Mouse (Mus musculus): ENCODE measurements around the gene Hspb8. TPM values are rescaled to one million over a fixed set of nuclear protein-coding genes. Genes with fewer than 3 reads are reported as not detected.
"Not testable (repeated sequence)": the region's sequence is repeated elsewhere in the genome, so short reads cannot be mapped to it uniquely, and the experiment has no call there.

Gene Hspb8
- polyA plus RNA-seq, 1 experiment from 2014 or later: 3.7 TPM

DNA sequence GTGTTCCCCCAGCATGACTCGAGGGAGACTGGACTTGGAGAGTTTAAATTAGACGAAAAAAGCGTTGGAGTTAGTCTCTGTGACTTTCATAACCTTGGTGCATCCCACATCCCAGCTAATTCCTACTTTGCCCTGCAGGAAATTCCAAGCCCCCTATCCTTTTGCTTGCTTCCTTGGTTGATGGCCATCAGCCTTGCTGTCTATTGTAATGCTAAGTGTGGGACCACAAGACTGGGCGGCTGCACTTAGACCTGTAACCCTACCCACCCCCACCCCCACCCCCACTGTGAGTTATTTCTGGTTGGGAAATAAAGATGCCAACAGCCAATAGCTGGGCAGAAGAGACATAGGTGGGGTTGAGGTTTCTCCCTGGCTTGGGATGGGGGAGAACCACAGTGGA, 15.7 kb upstream of the Hspb8 start:
- Histone ChIP-seq H3K4me1 (replicated peaks; ENCODE audit: control insufficient read depth, insufficient read depth, low read length) (peaks cover 12% of the 10 kb centered on the region), H3K4me2 (ENCODE audit: low read length) (no peak overlapping the region), H3K9me3 (ENCODE audit: control insufficient read depth, low read length) (no peaks in the 10 kb centered on the region), H3K27me3 (replicated peaks; ENCODE audit: control insufficient read depth, insufficient read depth, low read length) (no peaks in the 10 kb centered on the region), H3K27ac (ENCODE audit: low read length) (no peak overlapping the region), H3K36me3 (ENCODE audit: control insufficient read depth, insufficient read depth) (no peaks in the 10 kb centered on the region; the same call in 1 of the 2 replicates), H3K4me3 (replicated peaks; ENCODE audit: low read length) (no peak overlapping the region), H3K9ac (replicated peaks; ENCODE audit: low read depth, low read length) (no peak overlapping the region)
- ATAC-seq: no peak
- 35% methylated on average over 4 of the region's 4 CpGs for WGBS

DNA sequence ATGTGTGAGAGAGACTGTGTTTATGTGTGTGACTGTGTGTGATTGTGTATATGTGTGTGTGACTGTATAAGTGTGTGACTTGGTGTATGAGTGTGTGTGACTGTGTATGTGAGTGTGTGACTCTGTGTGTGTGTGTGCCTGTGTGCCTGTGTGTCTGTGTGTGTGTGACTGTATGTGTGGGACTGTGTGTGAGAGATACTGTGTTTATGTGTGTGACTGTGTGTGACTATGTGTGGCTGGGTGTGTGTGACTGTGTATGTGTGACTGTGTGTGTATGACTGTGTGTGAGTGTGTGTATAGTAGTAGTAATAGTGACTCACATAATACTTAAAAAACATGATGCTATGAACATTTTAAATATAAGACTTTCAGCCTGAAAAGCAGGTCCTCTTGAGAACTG, 13.5 kb upstream of the Hspb8 start:
- H3K27ac ChIP-seq (ENCODE audit: low read length): no peak overlapping the region
- peaks cover 5% of the 10 kb centered on the region for H3K4me1 ChIP-seq (replicated peaks; ENCODE audit: control insufficient read depth, insufficient read depth, low read length)
- H3K36me3 ChIP-seq (ENCODE audit: control insufficient read depth, insufficient read depth): no peaks in the 10 kb centered on the region
- no peak overlapping the region for H3K9ac ChIP-seq (replicated peaks; ENCODE audit: low read depth, low read length)
- no peak overlapping the region for H3K4me3 ChIP-seq (replicated peaks; ENCODE audit: low read length)
- no peaks in the 10 kb centered on the region for H3K9me3 ChIP-seq (ENCODE audit: control insufficient read depth, low read length)
- H3K27me3 ChIP-seq (replicated peaks; ENCODE audit: control insufficient read depth, insufficient read depth, low read length): no peaks in the 10 kb centered on the region
- no peak overlapping the region for H3K4me2 ChIP-seq (ENCODE audit: low read length)
- ATAC-seq: 0 out of 2 replicates have a peak, but pooled peaks have one; percentile 16

DNA sequence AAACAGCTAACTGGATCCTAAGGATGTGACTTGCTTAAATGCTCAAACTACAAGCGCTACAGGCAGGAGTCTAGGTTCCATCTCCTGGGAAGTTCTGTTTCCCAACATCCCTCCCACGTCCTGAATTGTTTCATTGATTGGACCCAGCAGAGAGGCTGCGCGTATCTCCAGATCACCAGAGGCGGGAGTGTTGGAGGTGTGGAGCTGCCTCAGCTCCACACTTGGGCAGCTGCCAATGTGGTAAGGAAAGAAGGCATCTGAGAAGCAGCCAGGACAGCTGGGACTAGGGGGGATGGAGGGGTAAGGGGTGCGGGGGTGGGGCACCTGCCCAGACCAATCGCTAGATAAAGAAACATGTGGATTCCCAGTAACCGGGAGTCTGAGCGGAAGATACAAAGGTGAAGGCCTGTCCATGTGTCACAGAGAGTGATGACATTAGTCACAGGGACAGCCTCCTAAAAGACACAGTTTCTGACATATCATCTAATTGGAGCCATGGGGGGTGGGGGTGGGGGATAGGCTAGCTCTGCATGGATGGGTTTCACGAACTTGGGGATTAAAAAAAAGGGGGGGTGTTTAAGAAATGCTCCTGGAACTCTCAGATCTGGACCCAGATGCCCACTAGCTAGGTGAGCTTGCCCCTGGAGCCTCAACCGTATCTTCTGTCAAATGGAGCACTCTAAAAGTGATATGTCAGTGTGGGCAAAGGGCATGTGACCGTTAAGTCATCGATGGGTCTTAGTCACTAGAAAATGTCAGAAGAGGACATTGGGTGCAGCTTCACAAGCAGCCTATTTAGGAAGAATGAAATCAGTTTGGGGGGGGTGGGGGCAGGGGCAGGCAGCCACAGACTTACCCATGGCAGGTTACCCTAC, 12.5 kb upstream of the Hspb8 start:
- peak overlapping the region; percentile 7; the same call in 1 of the 2 replicates for H3K4me2 ChIP-seq (ENCODE audit: low read length)
- ATAC-seq: 0 out of 2 replicates have a peak, but pooled peaks have one; percentile 30
- H3K9me3 ChIP-seq (ENCODE audit: control insufficient read depth, low read length): no peaks in the 10 kb centered on the region
- no peak overlapping the region for H3K27ac ChIP-seq (ENCODE audit: low read length)
- no peak overlapping the region for H3K9ac ChIP-seq (replicated peaks; ENCODE audit: low read depth, low read length)
- peaks cover 5% of the 10 kb centered on the region for H3K4me1 ChIP-seq (replicated peaks; ENCODE audit: control insufficient read depth, insufficient read depth, low read length)
- no peaks in the 10 kb centered on the region for H3K36me3 ChIP-seq (ENCODE audit: control insufficient read depth, insufficient read depth)
- H3K4me3 ChIP-seq (replicated peaks; ENCODE audit: low read length): no peak overlapping the region
- no peaks in the 10 kb centered on the region for H3K27me3 ChIP-seq (replicated peaks; ENCODE audit: control insufficient read depth, insufficient read depth, low read length)
- 48% methylated on average over 13 of the region's 13 CpGs for WGBS

DNA sequence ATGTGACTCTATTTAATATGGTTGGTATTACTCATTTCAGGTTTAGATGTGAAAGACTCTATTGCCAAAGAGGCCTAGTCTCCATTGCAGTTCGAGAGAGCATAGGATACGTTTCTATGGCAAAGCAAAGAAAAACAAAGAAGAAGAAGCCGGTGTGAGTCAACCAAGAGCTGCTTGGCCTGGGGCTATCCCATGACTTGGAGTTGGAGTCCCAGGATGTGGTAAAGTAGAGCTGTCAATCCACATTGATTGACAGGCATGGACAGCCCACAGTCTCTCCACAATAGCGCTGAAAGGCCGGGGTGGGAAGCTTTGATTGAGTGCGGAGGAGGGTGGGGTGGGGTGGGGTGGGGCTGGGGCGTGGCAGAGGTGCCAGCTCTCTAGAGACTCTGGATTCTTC, 10.2 kb upstream of the Hspb8 start:
- Histone ChIP-seq H3K4me3 (replicated peaks; ENCODE audit: low read length) (no peak overlapping the region), H3K27me3 (replicated peaks; ENCODE audit: control insufficient read depth, insufficient read depth, low read length) (no peaks in the 10 kb centered on the region), H3K4me2 (ENCODE audit: low read length) (no peak overlapping the region), H3K9me3 (ENCODE audit: control insufficient read depth, low read length) (no peaks in the 10 kb centered on the region), H3K36me3 (ENCODE audit: control insufficient read depth, insufficient read depth) (no peaks in the 10 kb centered on the region), H3K9ac (replicated peaks; ENCODE audit: low read depth, low read length) (no peak overlapping the region), H3K27ac (ENCODE audit: low read length) (no peak overlapping the region), H3K4me1 (replicated peaks; ENCODE audit: control insufficient read depth, insufficient read depth, low read length) (peaks cover 5% of the 10 kb centered on the region)
- ATAC-seq: no peak
- WGBS: 66% methylated on average over 7 of the region's 7 CpGs

DNA sequence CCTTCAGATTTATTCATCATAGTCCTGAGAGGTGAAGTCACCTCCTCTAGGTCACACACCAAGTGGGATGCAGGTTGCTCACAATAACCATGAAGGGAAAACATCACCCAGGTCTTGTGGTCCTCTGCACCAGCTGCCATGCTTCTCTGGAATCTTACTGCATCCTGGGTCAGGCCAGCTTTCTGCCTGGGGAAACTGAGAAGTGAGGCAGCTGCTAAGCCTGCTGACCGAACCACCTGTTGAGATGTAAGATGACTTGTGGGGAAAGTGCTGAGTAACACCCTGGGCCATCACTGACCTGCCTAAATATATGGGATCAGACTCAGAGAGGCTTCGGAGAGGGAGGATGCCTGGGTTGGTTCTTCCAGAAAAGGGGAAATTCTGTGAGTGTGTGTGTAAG, 4.0 kb upstream of the Hspb8 start:
- no peak overlapping the region for H3K4me2 ChIP-seq (ENCODE audit: low read length)
- ATAC-seq: no peak
- no peaks in the 10 kb centered on the region for H3K36me3 ChIP-seq (ENCODE audit: control insufficient read depth, insufficient read depth)
- H3K4me3 ChIP-seq (replicated peaks; ENCODE audit: low read length): no peak overlapping the region
- no peak overlapping the region for H3K27ac ChIP-seq (ENCODE audit: low read length)
- H3K27me3 ChIP-seq (replicated peaks; ENCODE audit: control insufficient read depth, insufficient read depth, low read length): no peaks in the 10 kb centered on the region
- H3K9ac ChIP-seq (replicated peaks; ENCODE audit: low read depth, low read length): no peak overlapping the region
- H3K9me3 ChIP-seq (ENCODE audit: control insufficient read depth, low read length): no peaks in the 10 kb centered on the region
- peaks cover 14% of the 10 kb centered on the region for H3K4me1 ChIP-seq (replicated peaks; ENCODE audit: control insufficient read depth, insufficient read depth, low read length)
- WGBS: 85% methylated on average over 2 of the region's 2 CpGs

DNA sequence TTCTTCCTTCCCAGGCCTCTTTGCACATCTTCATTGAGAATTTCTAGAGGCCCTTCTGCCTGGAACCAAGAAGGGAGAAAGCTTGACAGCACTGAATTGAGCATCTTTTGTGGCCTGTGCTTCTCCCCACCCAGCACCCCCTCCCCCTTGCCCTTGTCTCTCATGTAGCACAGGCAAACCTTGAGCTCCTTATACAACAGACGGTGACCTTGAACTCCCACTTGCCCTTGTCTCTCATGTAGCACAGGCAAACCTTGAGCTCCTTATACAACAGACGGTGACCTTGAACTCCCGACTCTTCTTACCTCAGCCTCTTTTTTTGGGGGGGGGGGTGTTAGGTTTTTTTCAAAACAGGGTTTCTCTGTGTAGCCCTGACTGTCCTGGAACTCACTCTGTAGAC, 3.0 kb upstream of the Hspb8 start:
- 78% methylated on average over 3 of the region's 3 CpGs for WGBS
- H3K4me3 ChIP-seq (replicated peaks; ENCODE audit: low read length); H3K27me3 ChIP-seq (replicated peaks; ENCODE audit: control insufficient read depth, insufficient read depth, low read length); H3K27ac ChIP-seq (ENCODE audit: low read length); H3K4me2 ChIP-seq (ENCODE audit: low read length); ATAC-seq; H3K36me3 ChIP-seq (ENCODE audit: control insufficient read depth, insufficient read depth); H3K9me3 ChIP-seq (ENCODE audit: control insufficient read depth, low read length); H3K9ac ChIP-seq (replicated peaks; ENCODE audit: low read depth, low read length): not testable (repeated sequence)
- peaks cover 14% of the 10 kb centered on the region for H3K4me1 ChIP-seq (replicated peaks; ENCODE audit: control insufficient read depth, insufficient read depth, low read length)

DNA sequence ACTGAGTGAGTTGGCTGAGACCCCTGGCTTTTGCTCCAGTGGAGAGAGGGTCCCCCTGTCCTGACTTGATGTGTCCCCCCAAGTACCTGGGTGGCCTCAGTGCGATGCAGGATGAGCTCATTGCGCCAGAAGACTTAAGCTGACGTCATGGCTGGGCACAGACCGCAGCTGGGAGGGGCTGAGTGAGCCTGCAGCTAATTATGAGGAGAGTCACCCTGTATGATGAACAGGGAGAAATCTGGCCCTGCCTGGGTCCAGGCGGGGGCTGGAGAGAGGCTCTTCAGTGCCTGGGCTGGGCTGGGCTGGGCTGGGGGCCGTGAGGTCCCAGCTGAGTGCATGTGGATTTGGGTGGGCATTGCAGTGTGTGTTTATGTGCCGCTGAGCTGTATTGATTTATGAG, 2.6 kb upstream of the Hspb8 start:
- no peak overlapping the region for H3K4me3 ChIP-seq (replicated peaks; ENCODE audit: low read length)
- ATAC-seq: no peak
- H3K9ac ChIP-seq (replicated peaks; ENCODE audit: low read depth, low read length): 0 out of 2 replicates have a peak overlapping the region, but pooled peaks have one; percentile 16
- H3K27me3 ChIP-seq (replicated peaks; ENCODE audit: control insufficient read depth, insufficient read depth, low read length): no peaks in the 10 kb centered on the region
- no peak overlapping the region for H3K4me2 ChIP-seq (ENCODE audit: low read length)
- no peaks in the 10 kb centered on the region for H3K9me3 ChIP-seq (ENCODE audit: control insufficient read depth, low read length)
- WGBS: 38% methylated on average over 7 of the region's 7 CpGs
- H3K4me1 ChIP-seq (replicated peaks; ENCODE audit: control insufficient read depth, insufficient read depth, low read length): peaks cover 14% of the 10 kb centered on the region
- H3K36me3 ChIP-seq (ENCODE audit: control insufficient read depth, insufficient read depth): no peaks in the 10 kb centered on the region
- no peak overlapping the region for H3K27ac ChIP-seq (ENCODE audit: low read length)

DNA sequence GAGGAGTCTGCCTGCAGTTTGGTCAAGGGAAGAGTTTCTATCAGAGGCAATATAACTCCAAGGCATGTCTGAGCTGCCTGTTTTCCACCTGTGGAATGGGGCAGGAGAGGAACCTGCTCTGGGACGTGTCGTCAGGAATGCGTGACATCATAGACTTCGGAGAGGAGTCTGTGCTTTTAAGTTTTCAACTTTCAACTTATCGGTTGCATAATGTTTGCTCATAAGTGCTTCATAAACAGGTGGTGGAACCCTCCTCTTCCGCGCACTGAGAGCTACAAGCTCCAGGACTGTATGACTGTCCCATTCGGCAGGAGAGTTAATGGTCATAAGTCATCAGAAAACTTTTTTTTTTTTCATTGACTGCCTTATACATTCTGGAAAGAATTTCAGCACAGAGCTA, 1.1 kb upstream of the Hspb8 start:
- H3K4me1 ChIP-seq (replicated peaks; ENCODE audit: control insufficient read depth, insufficient read depth, low read length): peaks cover 16% of the 10 kb centered on the region
- no peak overlapping the region for H3K4me3 ChIP-seq (replicated peaks; ENCODE audit: low read length)
- H3K4me2 ChIP-seq (ENCODE audit: low read length): no peak overlapping the region
- no peak overlapping the region for H3K9ac ChIP-seq (replicated peaks; ENCODE audit: low read depth, low read length)
- no peaks in the 10 kb centered on the region for H3K27me3 ChIP-seq (replicated peaks; ENCODE audit: control insufficient read depth, insufficient read depth, low read length)
- H3K36me3 ChIP-seq (ENCODE audit: control insufficient read depth, insufficient read depth): no peaks in the 10 kb centered on the region
- H3K9me3 ChIP-seq (ENCODE audit: control insufficient read depth, low read length): no peaks in the 10 kb centered on the region
- WGBS: 89% methylated on average over 8 of the region's 8 CpGs
- H3K27ac ChIP-seq (ENCODE audit: low read length): no peak overlapping the region
- no peak for ATAC-seq

DNA sequence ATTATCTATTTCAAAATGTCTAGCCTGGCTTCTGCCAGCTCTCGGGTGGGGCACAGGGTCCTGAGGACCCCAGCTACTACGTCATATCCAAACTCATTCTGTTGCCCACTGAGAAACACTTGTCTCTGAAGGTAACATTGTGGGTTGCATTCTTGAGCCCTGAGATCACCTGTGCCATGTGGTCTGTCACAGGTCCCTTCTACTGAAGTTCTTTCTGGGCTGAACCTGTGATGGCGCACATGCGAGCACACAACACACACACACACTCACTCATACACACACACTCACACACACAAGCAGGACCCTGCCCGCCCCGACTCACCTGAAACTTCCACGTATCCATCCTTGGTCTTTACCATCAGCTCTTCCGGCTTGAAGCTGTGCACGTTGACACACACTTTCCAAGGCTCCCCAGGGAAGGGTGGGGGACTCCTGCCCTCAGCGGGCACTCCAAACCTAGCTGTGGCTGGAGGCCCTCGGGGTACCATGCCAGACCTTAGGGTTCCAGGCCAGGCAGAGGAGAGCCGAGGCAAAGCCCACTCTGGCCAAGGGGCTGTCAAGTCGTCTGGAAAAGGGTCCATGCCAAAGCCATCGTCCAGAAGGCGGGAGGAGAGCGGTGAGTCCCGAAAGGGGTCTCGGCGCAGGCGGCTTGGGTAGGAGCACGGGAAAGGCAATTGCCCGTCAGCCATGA, 728 bp downstream of the Hspb8 start:
- H3K9ac ChIP-seq (replicated peaks; ENCODE audit: low read depth, low read length): 0 out of 2 replicates have a peak overlapping the region, but pooled peaks have one; percentile 20
- ATAC-seq: no peak
- H3K27me3 ChIP-seq (replicated peaks; ENCODE audit: control insufficient read depth, insufficient read depth, low read length): no peaks in the 10 kb centered on the region
- peaks cover 16% of the 10 kb centered on the region for H3K4me1 ChIP-seq (replicated peaks; ENCODE audit: control insufficient read depth, insufficient read depth, low read length)
- no peaks in the 10 kb centered on the region for H3K36me3 ChIP-seq (ENCODE audit: control insufficient read depth, insufficient read depth)
- 56% methylated on average over 22 of the region's 22 CpGs for whole genome bisulfite sequencing
- peak overlapping the region; percentile 42; the same call in 1 of the 2 replicates for H3K4me2 ChIP-seq (ENCODE audit: low read length)
- no peaks in the 10 kb centered on the region for H3K9me3 ChIP-seq (ENCODE audit: control insufficient read depth, low read length)
- H3K4me3 ChIP-seq (replicated peaks; ENCODE audit: low read length): no peak overlapping the region
- H3K27ac ChIP-seq (ENCODE audit: low read length): no peak overlapping the region

All from forebrain, embryonic 16.5 days (tissue).